Mouse (Mus musculus) layer of hippocampus, postnatal 10 days (tissue): Measurements from ENCODE around the gene Odf2l. TPM values are rescaled to one million over a fixed set of nuclear protein-coding genes. Genes with fewer than 3 reads are reported as not detected.

Experiments
- DNase-seq, 2 experiments: peaks; one replicate each; pipeline ENCODE4 v3.0.0; 2021; ENCODE audit warnings: low spot score in 2 of 2
- total RNA-seq, 2 experiments: library from RNA; stranded (reverse); gene quantifications; 2 replicates each; pipeline ENCODE4 v1.2.3; 2021

Gene Odf2l
- total RNA-seq, 2 experiments from 2014 or later: 18.4 to 20.4 TPM

- peak; percentile 55 to 59 for DNase-seq
These were observed 13.0 kb downstream of the Odf2l start for GRCm38 (mm10) chr3:145131210-145131868.

DNA sequence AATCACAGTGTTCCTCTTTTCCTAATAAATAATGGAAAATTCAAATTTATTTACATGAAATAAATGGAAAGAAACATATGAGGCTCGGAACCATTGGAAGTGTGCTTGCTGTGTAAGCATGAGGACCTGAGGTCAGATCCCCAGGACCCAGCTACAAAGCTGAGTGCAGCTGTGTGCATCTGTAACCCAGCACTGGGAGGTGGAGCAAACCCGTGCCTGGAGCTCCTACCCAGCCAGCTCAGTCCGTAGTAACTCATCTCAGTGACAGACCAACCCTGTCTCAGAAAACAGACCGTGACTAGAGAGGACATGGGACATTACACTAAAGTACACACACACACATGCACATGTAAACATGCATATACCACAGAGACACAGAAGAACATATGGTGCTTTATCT is 21.8 kb downstream of the Odf2l start:
- DNase-seq: no peak

- DNase-seq: no peak
These were observed 24.5 kb downstream of the Odf2l start for GRCm38 (mm10) chr3:145142925-145143324.

DNA sequence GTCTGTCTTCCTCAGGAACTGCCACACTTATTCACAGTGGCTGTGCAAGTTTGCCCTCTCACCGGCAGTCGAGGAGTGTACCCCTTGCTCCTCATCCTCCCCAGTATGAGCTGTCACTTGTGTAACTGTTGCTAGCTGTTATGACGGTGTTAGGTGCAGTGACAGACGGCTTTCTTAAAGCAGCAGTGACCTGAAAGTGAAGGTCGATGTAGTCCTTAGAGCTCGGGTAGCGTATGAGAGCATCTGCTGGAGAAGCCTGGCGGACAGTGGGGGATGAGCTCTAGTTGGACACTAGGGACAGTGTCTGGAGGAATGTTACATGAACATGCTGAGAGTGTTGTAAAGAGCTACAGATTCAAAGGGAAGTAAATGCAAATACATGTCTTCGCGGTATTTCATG is 25.5 kb downstream of the Odf2l start:
- DNase-seq: no peak

DNA sequence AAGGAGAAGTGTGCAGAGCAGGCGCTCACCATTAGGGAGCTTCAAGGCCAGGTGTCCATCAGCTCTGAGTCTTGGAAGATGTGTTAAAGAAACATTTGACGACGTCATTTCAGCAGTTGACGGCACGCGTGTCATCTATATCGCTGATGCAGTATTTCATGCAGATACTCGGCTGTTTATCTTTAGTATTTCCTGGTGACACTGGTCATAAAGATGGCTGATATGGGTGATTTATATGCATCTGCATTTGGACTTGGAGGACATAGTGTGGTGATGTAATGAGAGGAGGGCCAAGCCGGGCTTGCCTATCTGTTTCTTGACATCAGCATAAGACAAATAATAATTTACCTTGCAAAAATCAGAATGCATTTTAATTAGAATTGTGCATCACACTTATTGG is 28.5 kb downstream of the Odf2l start:
- no peak for DNase-seq

DNA sequence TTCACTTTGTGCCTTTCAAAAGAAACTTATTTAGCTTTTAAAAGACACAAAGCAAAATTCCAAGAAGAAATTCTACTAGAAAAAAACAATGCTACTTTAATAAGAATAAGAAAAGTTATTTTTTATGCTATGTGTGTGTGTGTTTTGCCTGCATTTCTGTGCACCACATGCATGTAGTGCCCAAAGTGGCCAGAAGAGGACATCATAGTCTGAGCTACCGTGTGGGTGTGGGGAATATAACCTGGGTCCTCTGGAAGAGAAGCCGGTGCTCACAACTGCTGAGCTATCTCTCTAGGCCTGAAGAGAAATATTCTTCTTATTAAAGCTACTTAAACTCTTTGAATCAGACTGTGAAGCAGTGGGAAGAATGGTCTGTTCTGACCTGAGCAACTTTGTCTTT is 29.1 kb downstream of the Odf2l start:
- no peak for DNase-seq

DNA sequence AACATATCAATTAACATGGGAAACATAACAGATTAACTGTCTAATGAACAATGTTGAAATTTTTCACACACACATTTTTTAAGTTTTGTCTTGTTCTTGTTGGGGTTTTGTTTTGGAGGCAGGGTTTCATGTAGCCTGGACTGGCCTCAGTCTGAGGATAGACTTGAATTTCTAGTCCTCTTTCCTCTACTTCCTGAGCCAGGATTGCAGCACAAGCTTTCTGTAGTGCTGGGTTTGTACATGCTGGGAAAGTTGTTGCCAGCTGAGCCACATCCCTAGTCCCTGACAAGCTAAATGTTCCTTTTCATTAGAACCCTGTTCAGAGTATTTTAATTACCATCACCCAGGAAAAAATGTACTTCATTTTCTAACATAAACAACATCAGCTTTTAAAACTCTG is 29.6 kb downstream of the Odf2l start:
- DNase-seq: no peak

GRCm38 (mm10) chr3:145151092-145151491 is 32.7 kb downstream of the Odf2l start:
- no peak for DNase-seq

GRCm38 (mm10) chr3:145151933-145152332 is 33.5 kb downstream of the Odf2l start:
- no peak for DNase-seq

- DNase-seq: no peak
These were observed 38.5 kb downstream of the Odf2l start for GRCm38 (mm10) chr3:145156883-145157282.

DNA sequence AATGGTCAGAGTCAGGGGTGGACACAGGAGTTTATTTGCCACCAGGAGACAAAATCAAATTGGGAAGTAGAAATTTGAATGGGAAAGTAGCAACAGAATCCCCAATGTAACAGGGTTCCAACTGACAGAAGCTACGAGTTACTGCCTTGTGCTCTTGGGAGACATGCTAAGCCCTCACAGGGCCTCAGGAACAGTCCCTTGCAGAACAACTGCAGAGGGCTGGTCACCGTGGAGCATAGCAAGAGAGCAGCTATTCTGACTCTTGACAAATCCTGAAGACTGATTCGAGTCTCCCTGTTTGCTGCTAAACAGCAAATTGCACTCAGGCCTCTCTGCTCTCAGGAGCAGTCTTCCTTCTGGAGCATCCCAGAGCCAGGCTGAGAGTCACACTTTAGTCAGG is 40.1 kb downstream of the Odf2l start:
- no peak for DNase-seq

DNA sequence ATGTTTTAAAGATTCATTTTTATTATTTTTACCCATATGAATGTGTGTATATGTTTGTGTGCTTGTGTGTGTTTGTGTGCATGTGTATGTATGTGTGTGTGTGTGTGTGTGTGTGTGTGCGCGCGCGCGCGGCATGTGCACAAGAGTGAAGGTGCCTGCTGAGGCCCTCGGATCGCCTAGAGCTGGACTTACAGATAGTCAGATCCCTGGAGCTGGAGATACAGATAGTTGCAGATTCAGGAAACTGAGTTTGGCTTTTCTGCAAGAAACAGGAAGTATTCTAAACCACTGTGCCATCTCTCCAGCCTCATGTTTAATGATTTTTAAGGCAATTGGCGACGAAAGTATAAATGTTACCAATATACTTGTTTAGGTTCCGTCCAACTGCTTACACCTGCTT is 48.4 kb downstream of the Odf2l start:
- no peak for DNase-seq

DNA sequence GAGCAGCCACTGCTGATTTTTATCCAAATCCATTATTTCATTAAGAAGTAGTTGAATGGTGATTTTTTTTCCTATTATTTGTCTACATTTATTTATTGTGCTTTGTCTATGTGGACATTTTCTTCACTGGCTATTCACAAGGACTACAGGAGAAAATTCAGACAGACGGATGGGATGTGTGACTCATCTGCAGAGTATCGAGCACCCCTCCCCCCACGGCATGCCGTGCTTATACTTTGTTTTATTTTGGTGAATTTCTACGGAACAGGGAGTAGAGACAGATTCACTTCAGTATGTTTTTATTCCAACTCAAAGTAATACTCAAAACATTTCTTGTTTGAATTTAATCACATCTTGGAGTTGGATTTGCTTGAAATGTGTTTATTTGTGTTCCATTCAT is 49.4 kb downstream of the Odf2l start:
- no peak for DNase-seq

DNA sequence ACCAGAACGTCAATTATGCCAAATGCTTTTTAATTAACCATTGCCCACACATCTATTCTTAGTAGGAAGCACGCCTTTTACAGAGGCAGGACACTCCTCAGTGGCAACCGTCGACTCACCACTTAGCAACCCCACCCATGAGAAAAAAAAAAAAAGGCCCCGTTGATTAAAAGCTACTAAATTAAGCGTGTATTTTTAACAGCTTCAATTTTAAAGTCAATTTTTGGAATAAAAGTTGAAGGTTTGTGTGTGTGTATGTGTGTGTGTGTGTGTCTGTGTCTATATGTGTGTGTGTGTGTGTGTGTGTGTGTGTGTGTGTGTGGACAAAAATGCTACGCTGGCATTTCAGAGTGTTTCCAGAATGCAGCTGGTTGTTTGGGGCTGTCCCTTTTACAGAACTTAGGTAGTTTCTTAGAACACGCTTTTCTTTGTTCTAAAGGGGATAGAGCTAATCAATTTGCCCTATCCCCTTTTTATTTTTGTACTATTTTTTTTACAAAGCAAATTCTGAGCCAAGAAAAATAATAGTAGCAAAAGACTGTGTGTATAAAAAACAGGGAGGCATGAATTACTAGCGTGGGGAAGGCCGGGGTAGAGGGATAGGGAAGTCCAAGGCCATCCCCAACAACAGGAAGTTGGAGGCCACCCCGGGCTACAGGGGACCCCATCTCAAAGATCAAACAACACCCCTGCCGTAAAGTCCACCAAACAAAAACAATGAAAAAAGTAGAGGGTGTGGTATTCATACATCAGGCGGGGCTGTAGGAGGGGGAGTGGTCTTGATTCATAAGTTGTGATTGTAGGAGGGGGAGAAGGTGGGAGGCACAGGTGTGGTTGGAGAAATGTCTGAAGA is 50.7 kb downstream of the Odf2l start:
- DNase-seq: no peak

DNA sequence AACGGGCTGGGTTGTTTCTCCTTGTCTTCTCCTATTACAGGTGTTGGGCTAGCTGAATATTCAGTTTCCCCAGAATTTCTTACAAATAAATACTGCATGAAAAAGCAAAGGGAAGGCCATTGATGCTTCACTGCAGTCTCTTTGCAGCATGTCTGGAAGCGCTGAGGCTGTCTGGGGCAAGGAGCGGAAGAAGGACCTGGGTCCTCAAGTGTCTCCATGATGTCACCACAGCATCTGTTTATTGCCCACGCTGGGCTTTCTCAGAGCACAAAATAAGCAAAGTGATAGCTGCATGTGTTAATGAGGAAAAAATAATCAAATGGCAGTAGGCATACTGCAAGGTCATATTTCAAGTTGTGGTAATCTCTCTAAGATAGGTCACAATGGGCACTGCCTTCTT is 51.6 kb downstream of the Odf2l start:
- no peak for DNase-seq

- no peak for DNase-seq
These were observed 52.4 kb downstream of the Odf2l start for GRCm38 (mm10) chr3:145170604-145171389.

GRCm38 (mm10) chr3:145171390-145172060 is 53.1 kb downstream of the Odf2l start:
- no peak for DNase-seq

DNA sequence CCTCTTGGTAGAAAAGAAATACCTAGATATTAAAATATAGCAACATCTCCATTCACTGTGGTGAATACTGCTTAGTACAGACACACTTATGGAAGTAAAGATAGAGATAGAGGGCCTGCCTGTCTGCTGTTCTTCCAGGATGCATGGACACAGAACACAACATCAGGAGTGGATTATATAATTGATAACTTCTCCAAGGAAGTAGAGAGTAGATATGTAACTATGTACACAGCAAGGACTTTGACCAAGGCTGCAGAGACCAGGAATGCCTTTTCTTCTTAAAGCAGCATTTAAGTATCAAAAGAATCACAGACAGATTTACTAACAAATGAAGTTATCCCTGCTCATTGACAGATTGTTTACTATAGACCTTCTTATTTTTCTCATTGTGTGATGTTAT is 66.3 kb downstream of the Odf2l start:
- DNase-seq: no peak

GRCm38 (mm10) chr3:145191972-145192371 is 73.6 kb downstream of the Odf2l start:
- DNase-seq: no peak

GRCm38 (mm10) chr3:145195240-145195923 is 77.0 kb downstream of the Odf2l start:
- DNase-seq: no peak

GRCm38 (mm10) chr3:145198050-145198449 is 79.7 kb downstream of the Odf2l start:
- no peak for DNase-seq
